Mouse (Mus musculus): ENCODE data around the gene Olfr1115. TPM values are rescaled to one million over a fixed set of nuclear protein-coding genes. Genes with fewer than 3 reads are reported as not detected.
"Not testable (repeated sequence)": the region's sequence is repeated elsewhere in the genome, so short reads cannot be mapped to it uniquely, and the experiment has no call there.

Olfr1115 gene
- not detected for total RNA-seq (2021)
- long read RNA-seq, experiment 1 = 0 reads
- long read RNA-seq, experiment 2 = 0 reads

GRCm38 (mm10) chr2:87247713-87248112, at the start of gene Olfr1115:
Gene Olfr1115, plus strand, starts transcription at chr2:87248013.
- DNase-seq (ENCODE audit: low spot score in 2 of 2) = no peak

GRCm38 (mm10) chr2:87208670-87209069, 39.1 kb upstream of the Olfr1115 start, which contains the start of gene Olfr1113:
Gene Olfr1113, plus strand, starts transcription at chr2:87208970.
- no peak for DNase-seq (ENCODE audit: low spot score in 2 of 2)

- no peak for DNase-seq (ENCODE audit: low spot score in 2 of 2)
These were observed 19.4 kb downstream of the Olfr1115 start, which contains the start of gene Olfr1116 for GRCm38 (mm10) chr2:87267234-87267633. Gene Olfr1116, plus strand, starts transcription at chr2:87267534.

- not testable (repeated sequence) for DNase-seq (ENCODE audit: low spot score in 2 of 2)
These were observed 46.2 kb downstream of the Olfr1115 start for GRCm38 (mm10) chr2:87293977-87294376.

Small RNAs within 50 kb of the gene (microRNA-seq; reads per million reads assigned to microRNA genes)
- not detected for gene Gm27438

Other genes starting within 250 kb of the Olfr1115 start
- not detected for gene Olfr1102, start 249.6 kb upstream of the Olfr1115 start, total RNA-seq (2021)
- not detected for gene Olfr1104, start 220.9 kb upstream of the Olfr1115 start, total RNA-seq (2021)
- gene Olfr1105, start 211.5 kb upstream of the Olfr1115 start, total RNA-seq (2021) = not detected
- not detected for gene Olfr1106, start 195.7 kb upstream of the Olfr1115 start, total RNA-seq (2021)
- gene Olfr1107, start 172.2 kb upstream of the Olfr1115 start, total RNA-seq (2021) = not detected
- gene Olfr1109, start 152.0 kb upstream of the Olfr1115 start, total RNA-seq (2021) = not detected
- not detected for gene Olfr259, start 133.4 kb upstream of the Olfr1115 start, total RNA-seq (2021)
- not detected for gene Olfr1110, start 107.7 kb upstream of the Olfr1115 start, total RNA-seq (2021)
- gene Olfr1111, start 95.4 kb upstream of the Olfr1115 start, total RNA-seq (2021) = not detected
- not detected for gene Olfr1112, start 60.2 kb upstream of the Olfr1115 start, total RNA-seq (2021)
- not detected for gene Olfr1113, start 39.0 kb upstream of the Olfr1115 start, total RNA-seq (2021)
- gene Olfr1116, start 19.5 kb downstream of the Olfr1115 start, total RNA-seq (2021) = not detected
- not detected for gene Olfr1118, start 59.6 kb downstream of the Olfr1115 start, total RNA-seq (2021)
- gene Olfr1120, start 106.8 kb downstream of the Olfr1115 start, total RNA-seq (2021) = not detected
- not detected for gene Olfr1121, start 121.9 kb downstream of the Olfr1115 start, total RNA-seq (2021)
- gene Olfr1122, start 137.8 kb downstream of the Olfr1115 start, total RNA-seq (2021) = under 1 TPM in 1 of 2 experiments, not detected in 1; 0.05 TPM
- not detected for gene Olfr1123, start 168.6 kb downstream of the Olfr1115 start, total RNA-seq (2021)
- not detected for gene Olfr1124, start 182.3 kb downstream of the Olfr1115 start, total RNA-seq (2021)
- gene Olfr1126, start 205.9 kb downstream of the Olfr1115 start, total RNA-seq (2021) = not detected
- gene Pramel7, start 249.1 kb downstream of the Olfr1115 start, total RNA-seq (2021) = not detected

All from gastrocnemius, postnatal 4 days (tissue).